Mouse (Mus musculus): ENCODE measurements around the gene Megf6.

GRCm38 (mm10) chr4:154131894-154132293 is 38.6 kb upstream of the Megf6 start:
- no peak for TF ChIP-seq POLR2A (IDR thresholded peaks at IDR 0.05; ENCODE audit: low read depth, low read length)
- no peak for TF ChIP-seq CTCF (conservative IDR thresholded peaks at IDR 0.05; ENCODE audit: insufficient read depth, insufficient read length, low read depth, low read length)
